Mouse (Mus musculus): ENCODE measurements around the gene Ndufs2. TPM values are rescaled to one million over a fixed set of nuclear protein-coding genes. Genes with fewer than 3 reads are reported as not detected.

Gene Ndufs2
- polyA plus RNA-seq, 1 experiment from 2014 or later, result 255 TPM

- no peaks in the 10 kb centered on the region for H3K9me3 ChIP-seq (ENCODE audit: control insufficient read depth)
- WGBS, result 90% methylated on average over 15 of the region's 15 CpGs
- H3K36me3 ChIP-seq (ENCODE audit: control insufficient read depth, insufficient read depth), result peaks cover 43% of the 10 kb centered on the region
Observed at GRCm38 (mm10) chr1:171284491-171284890, 33.3 kb upstream of the Ndufs2 start.

GRCm38 (mm10) chr1:171283188-171284160 lies 32.3 kb upstream of the Ndufs2 start:
- H3K36me3 ChIP-seq (ENCODE audit: control insufficient read depth, insufficient read depth), result peaks cover 41% of the 10 kb centered on the region; the same call in 1 of the 2 replicates
- no peak overlapping the region for H3K27ac ChIP-seq (ENCODE audit: low read depth, low read length)
- no peaks in the 10 kb centered on the region for H3K9me3 ChIP-seq (ENCODE audit: control insufficient read depth)
- 93% methylated on average over 18 of the region's 18 CpGs for WGBS
- no peaks in the 10 kb centered on the region for H3K27me3 ChIP-seq (replicated peaks; ENCODE audit: control insufficient read depth, insufficient read depth, low read length)
- no peak overlapping the region for H3K4me3 ChIP-seq (ENCODE audit: low read depth, low read length)
- no peak overlapping the region for H3K9ac ChIP-seq (ENCODE audit: low read depth, low read length)
- H3K4me1 ChIP-seq (replicated peaks; ENCODE audit: control insufficient read depth, insufficient read depth, low read length), result no peaks in the 10 kb centered on the region; the same call in 1 of the 2 replicates
- H3K4me2 ChIP-seq (replicated peaks; ENCODE audit: low read depth), result no peak overlapping the region
- TF ChIP-seq CTCF (IDR thresholded peaks at IDR 0.05; ENCODE audit: low read depth), result no peak
- ATAC-seq, result no peak

More at GRCm38 (mm10) chr1:171284491-171284890, 33.3 kb upstream of the Ndufs2 start:
- Histone ChIP-seq H3K4me1 (replicated peaks; ENCODE audit: control insufficient read depth, insufficient read depth, low read length) (no peaks in the 10 kb centered on the region; the same call in 1 of the 2 replicates), H3K27me3 (replicated peaks; ENCODE audit: control insufficient read depth, insufficient read depth, low read length) (no peaks in the 10 kb centered on the region), H3K9ac (ENCODE audit: low read depth, low read length) (no peak overlapping the region), H3K27ac (ENCODE audit: low read depth, low read length) (no peak overlapping the region), H3K4me2 (replicated peaks; ENCODE audit: low read depth) (no peak overlapping the region; the same call in 1 of the 2 replicates), H3K4me3 (ENCODE audit: low read depth, low read length) (no peak overlapping the region)
- no peak for TF ChIP-seq CTCF (IDR thresholded peaks at IDR 0.05; ENCODE audit: low read depth)
- no peak for ATAC-seq

- no peaks in the 10 kb centered on the region for H3K9me3 ChIP-seq (ENCODE audit: control insufficient read depth)
- no peaks in the 10 kb centered on the region for H3K27me3 ChIP-seq (replicated peaks; ENCODE audit: control insufficient read depth, insufficient read depth, low read length)
- H3K4me1 ChIP-seq (replicated peaks; ENCODE audit: control insufficient read depth, insufficient read depth, low read length), result no peaks in the 10 kb centered on the region; the same call in 1 of the 2 replicates
- peaks cover 52% of the 10 kb centered on the region for H3K36me3 ChIP-seq (ENCODE audit: control insufficient read depth, insufficient read depth)
- peak overlapping the region; percentile 87; the same call in 1 of the 2 replicates for H3K4me2 ChIP-seq (replicated peaks; ENCODE audit: low read depth)
- ATAC-seq, result no peak
- no peak overlapping the region for H3K27ac ChIP-seq (ENCODE audit: low read depth, low read length)
- H3K9ac ChIP-seq (ENCODE audit: low read depth, low read length), result no peak overlapping the region
- 76% methylated on average over 18 of the region's 18 CpGs for WGBS
- peak overlapping the region; percentile 60; the same call in 1 of the 2 replicates for H3K4me3 ChIP-seq (ENCODE audit: low read depth, low read length)
- no peak for TF ChIP-seq CTCF (IDR thresholded peaks at IDR 0.05; ENCODE audit: low read depth)
Observed at GRCm38 (mm10) chr1:171282086-171282805, 31.1 kb upstream of the Ndufs2 start.

GRCm38 (mm10) chr1:171281528-171281923 lies 30.3 kb upstream of the Ndufs2 start:
- H3K9ac ChIP-seq (ENCODE audit: low read depth, low read length), result peak overlapping the region; percentile 69
- peak overlapping the region; percentile 87 for H3K4me2 ChIP-seq (replicated peaks; ENCODE audit: low read depth)
- H3K27ac ChIP-seq (ENCODE audit: low read depth, low read length), result peak overlapping the region; percentile 89
- H3K36me3 ChIP-seq (ENCODE audit: control insufficient read depth, insufficient read depth), result peaks cover 59% of the 10 kb centered on the region
- no peaks in the 10 kb centered on the region for H3K4me1 ChIP-seq (replicated peaks; ENCODE audit: control insufficient read depth, insufficient read depth, low read length)
- peak; percentile 84 for TF ChIP-seq CTCF (IDR thresholded peaks at IDR 0.05; ENCODE audit: low read depth)
- peak overlapping the region; percentile 60 for H3K4me3 ChIP-seq (ENCODE audit: low read depth, low read length)
- ATAC-seq, result peak; percentile 61
- no peaks in the 10 kb centered on the region for H3K27me3 ChIP-seq (replicated peaks; ENCODE audit: control insufficient read depth, insufficient read depth, low read length)
- H3K9me3 ChIP-seq (ENCODE audit: control insufficient read depth), result no peaks in the 10 kb centered on the region
- 0% methylated on average over 10 of the region's 10 CpGs for WGBS

GRCm38 (mm10) chr1:171280916-171281527 lies 29.8 kb upstream of the Ndufs2 start, which contains the start of gene Ppox:
TSS of gene Ppox (minus strand) at chr1:171281186.
- Histone ChIP-seq H3K36me3 (ENCODE audit: control insufficient read depth, insufficient read depth) (peaks cover 59% of the 10 kb centered on the region), H3K4me3 (ENCODE audit: low read depth, low read length) (peak within 1 kb of the TSS; percentile 60), H3K4me1 (replicated peaks; ENCODE audit: control insufficient read depth, insufficient read depth, low read length) (no peaks in the 10 kb centered on the region), H3K27ac (ENCODE audit: low read depth, low read length) (peak within 1 kb of the TSS; percentile 89), H3K9me3 (ENCODE audit: control insufficient read depth) (no peaks in the 10 kb centered on the region), H3K9ac (ENCODE audit: low read depth, low read length) (peak within 1 kb of the TSS; percentile 69), H3K27me3 (replicated peaks; ENCODE audit: control insufficient read depth, insufficient read depth, low read length) (no peaks in the 10 kb centered on the region), H3K4me2 (replicated peaks; ENCODE audit: low read depth) (peak within 1 kb of the TSS; percentile 87)
- peak; percentile 97 for ATAC-seq
- TF ChIP-seq CTCF (IDR thresholded peaks at IDR 0.05; ENCODE audit: low read depth), result 0 out of 2 replicates have a peak, but pooled peaks have one; percentile 13
- under 1% methylated on average over 26 of the region's 26 CpGs for WGBS
